Mouse (Mus musculus) induced T-regulatory cell, adult 2 months (primary cell): ENCODE measurements around the gene Enthd1.
A peak's percentile ranks its signal among the peaks of the same experiment; 100 is the strongest.
"Not testable (repeated sequence)": the region's sequence is repeated elsewhere in the genome, so short reads cannot be mapped to it uniquely, and the experiment has no call there.

Source experiments
- DNase-seq: peaks from one replicate; pipeline ENCODE4 v3.0.0-alpha.2; 2012; ENCODE audit warnings: low read depth

The Enthd1 gene

GRCm38 (mm10) chr15:80538075-80538474 is 26.9 kb downstream of the Enthd1 start:
- DNase-seq = peak; percentile 62

DNA sequence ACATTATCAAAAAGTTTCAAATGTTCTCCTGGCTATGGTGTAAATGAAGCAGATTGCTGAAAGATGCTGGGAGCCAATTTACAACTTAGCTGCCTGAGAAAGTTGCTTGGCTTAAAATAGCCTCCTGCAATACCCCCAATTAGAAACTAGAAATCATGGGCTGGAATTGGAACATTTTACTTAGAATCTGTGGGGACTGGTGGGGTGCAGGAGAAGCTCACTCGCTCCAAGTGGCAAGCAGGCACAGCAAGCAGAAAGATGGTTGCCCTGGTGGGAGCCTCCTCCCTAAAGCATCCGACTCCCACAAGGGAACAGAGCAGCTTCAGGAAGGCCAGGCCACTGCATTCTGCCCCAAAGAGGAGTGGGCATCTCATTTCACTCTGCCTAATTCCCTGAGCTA is 28.9 kb downstream of the Enthd1 start:
- no peak for DNase-seq

DNA sequence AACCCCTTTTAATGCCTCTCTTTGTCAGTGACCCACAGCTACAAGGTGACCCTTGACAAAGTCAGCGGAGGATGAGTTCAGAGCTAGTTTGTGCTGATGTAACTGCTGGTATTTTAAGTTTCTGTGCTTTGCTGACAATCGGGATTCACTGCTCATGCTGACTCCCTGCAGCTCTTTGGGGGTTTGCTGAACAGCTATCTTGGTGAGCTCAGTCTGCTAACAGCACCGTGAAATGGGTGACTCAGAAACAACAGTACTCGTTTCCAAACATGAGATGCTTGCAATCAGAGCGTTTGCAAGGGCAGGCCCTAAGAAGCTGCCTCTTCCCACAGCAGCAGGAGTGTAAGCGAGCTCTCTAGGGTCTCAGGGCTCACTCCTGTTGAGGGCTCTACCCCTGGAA is 31.7 kb downstream of the Enthd1 start:
- no peak for DNase-seq

DNA sequence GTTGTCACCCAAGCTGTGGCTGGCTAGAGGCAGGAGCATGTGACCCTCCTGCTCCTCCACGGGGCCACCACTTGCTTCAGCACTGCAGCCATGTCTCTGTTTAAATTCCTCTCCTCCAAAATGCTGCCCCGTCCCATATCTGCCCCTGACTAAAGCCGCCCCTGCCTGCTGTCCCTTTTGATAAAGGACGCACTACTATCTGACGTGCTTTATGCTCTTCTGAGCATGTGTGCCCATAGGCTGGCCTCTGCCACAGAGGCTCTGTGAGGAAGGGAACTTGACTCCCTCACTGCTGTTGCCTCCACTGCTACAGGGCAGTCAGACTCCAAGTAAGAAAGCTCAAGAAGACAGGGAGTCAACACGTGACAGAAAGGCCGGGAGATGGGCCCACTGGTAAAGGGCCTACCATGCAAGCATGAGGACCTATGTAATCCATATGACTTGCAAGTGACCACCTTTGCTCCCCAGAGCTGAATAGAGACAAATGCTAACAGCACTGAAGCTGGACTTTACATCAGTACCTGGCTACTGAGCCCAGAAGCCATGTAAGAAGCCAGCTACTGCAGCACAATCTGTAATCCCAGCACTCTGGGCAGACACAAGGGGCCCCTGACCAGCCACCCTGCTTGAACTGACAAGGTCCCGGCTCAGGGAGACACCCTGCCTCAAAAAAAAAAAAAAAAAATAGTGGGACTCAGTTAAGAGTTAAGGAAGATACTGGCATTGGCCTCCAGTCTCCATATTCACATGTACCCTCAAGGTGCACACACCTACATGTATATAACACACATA is 32.5 kb downstream of the Enthd1 start:
- DNase-seq = no peak

GRCm38 (mm10) chr15:80531026-80531425 is 33.9 kb downstream of the Enthd1 start:
- no peak for DNase-seq

GRCm38 (mm10) chr15:80529955-80530869 is 34.7 kb downstream of the Enthd1 start:
- peak; percentile 37 for DNase-seq

DNA sequence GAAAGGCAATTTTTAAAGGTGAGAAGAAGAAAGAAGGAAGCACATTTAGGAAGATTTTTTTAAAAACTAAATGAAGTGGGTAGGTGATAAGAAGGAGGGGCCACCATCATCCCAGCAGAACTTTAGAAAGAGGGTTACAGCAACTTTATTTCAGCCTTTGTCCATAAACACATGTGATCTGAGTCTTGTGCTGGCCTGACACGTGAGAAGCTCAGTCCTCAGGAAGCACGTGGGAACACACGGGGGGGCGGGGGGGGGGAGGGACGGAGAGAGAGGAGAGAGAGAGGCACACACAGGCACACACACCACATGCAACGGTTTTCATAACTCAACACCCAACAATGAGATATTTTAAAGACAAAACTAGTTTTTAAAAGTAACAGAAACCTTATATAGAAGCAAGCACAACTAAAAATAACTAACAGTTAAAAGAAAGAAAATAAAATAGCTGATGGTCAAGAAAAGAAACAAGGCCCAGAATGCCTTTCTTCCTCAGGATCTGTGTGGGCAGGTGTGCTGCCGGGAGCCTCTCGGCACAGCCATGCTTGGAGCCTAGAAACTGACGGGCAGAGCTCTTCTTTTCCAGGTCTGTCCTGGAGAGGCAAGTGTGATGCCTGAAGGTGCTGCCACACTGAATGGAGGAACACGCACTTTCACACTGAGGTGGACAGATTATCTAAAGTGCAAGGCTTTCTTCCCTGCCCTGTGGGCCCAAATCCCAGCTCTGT is 43.1 kb downstream of the Enthd1 start:
- DNase-seq = no peak

DNA sequence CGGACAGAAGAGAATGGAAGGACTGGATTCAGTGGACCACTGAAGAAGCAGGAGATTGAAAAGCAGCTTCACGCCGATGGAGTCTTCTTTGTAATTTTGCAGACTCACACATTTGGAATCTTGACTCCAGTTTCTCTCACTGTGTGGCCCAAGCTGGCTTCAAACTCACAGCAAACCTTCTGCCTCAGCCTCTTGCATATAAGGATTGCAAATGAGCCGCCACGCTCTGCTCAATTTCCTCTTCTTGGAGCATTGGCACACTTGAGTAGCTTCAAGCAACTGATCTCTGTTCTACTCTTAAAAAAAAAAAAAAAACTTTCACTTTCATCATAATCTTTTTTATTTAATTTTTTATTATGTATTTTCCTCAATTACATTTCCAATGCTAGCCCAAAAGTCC is 45.0 kb downstream of the Enthd1 start:
- no peak for DNase-seq

GRCm38 (mm10) chr15:80518567-80519223 is 46.3 kb downstream of the Enthd1 start:
- DNase-seq = no peak

- DNase-seq = no peak
Measured at GRCm38 (mm10) chr15:80517996-80518395, 47.0 kb downstream of the Enthd1 start.

- no peak for DNase-seq
Measured at GRCm38 (mm10) chr15:80516525-80516924, 48.4 kb downstream of the Enthd1 start.

DNA sequence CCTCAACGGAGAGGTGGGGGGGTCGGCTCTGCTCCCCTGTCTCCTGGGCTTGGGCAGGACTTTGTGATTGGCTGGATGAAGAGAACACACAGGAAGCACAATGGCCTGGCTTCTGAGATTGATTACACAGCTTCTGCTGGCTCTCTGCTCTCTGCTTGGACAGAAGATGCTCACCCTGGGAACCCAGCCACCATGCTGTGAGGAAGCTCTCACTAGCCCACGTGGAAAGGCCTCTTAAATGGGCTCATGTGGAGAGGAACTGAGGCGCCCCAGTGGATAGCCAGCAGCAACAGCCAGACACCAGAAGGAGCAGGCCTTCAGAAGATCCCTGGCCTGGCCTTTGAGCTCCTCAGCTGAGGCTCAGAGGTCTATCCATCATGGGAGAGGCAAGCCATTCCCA is 59.9 kb downstream of the Enthd1 start:
- no peak for DNase-seq

DNA sequence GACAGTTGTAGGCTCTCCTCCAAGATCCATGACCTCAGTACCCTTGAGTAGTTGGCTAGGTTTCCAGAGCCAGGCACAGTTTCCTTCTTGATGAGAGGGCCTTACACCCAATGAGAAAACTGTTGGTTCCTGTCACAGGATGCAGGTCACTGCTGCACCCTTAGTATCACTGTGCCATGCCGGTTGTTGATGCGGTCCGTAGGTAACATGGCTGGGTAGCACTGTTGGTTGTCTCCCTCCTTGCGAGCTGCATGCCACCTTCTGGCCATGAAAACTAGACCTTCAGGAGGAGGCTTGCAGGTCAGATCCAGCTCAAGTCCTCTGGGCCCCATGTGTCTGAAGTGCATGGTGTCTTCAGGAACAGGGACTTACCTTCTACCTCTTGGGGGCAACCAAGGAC is 61.8 kb downstream of the Enthd1 start:
- not testable (repeated sequence) for DNase-seq

- peak; percentile 29 for DNase-seq
Measured at GRCm38 (mm10) chr15:80502741-80503140, 62.2 kb downstream of the Enthd1 start.

- no peak for DNase-seq
Measured at GRCm38 (mm10) chr15:80501106-80502096, 63.6 kb downstream of the Enthd1 start.

GRCm38 (mm10) chr15:80500426-80500825 is 64.5 kb downstream of the Enthd1 start:
- DNase-seq = no peak

GRCm38 (mm10) chr15:80497733-80498132 is 67.2 kb downstream of the Enthd1 start:
- DNase-seq = not testable (repeated sequence)

- DNase-seq = peak; percentile 36
Measured at GRCm38 (mm10) chr15:80491505-80491904, 73.5 kb downstream of the Enthd1 start.

GRCm38 (mm10) chr15:80490151-80490550 is 74.8 kb downstream of the Enthd1 start:
- no peak for DNase-seq

DNA sequence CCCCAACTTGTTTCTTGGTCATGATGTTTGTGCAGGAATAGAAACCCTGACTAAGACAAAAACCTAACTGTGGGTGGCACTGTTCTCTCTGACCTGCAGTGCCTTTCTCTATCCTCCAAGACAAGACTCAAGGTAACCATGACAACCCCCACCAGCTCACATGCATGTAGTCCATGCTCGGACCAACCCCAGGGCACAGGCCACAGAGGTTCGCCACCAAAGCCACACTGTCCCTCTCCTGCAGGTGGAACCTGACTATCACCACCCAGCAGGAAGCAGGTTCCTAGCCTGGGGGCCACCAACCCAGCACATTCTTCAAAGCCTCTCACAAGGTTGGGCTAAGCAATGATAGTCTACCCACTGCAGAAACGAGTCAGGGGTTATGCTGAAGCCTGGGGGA is 76.3 kb downstream of the Enthd1 start:
- peak; percentile 35 for DNase-seq

DNA sequence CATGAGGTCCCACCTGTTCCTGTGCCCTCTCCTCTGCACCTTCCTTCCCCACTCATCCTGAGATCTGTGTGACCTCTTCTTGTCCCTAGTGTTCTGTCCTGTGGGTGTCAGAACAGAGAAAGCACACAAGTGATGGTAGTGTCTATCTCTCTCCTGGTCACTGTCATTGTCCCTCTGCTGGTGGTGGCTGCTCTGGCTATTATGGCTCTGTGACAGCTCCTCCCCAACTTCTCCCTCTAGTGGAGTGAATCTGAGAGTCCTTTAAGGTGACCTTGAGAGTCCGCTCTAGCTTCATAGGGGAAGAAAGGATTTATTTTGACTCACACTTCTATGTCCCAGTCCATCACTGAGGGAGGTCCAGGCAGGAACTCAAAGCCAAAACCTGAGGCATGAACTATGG is 79.4 kb downstream of the Enthd1 start:
- peak; percentile 23 for DNase-seq
